In the genomic region with DNA sequence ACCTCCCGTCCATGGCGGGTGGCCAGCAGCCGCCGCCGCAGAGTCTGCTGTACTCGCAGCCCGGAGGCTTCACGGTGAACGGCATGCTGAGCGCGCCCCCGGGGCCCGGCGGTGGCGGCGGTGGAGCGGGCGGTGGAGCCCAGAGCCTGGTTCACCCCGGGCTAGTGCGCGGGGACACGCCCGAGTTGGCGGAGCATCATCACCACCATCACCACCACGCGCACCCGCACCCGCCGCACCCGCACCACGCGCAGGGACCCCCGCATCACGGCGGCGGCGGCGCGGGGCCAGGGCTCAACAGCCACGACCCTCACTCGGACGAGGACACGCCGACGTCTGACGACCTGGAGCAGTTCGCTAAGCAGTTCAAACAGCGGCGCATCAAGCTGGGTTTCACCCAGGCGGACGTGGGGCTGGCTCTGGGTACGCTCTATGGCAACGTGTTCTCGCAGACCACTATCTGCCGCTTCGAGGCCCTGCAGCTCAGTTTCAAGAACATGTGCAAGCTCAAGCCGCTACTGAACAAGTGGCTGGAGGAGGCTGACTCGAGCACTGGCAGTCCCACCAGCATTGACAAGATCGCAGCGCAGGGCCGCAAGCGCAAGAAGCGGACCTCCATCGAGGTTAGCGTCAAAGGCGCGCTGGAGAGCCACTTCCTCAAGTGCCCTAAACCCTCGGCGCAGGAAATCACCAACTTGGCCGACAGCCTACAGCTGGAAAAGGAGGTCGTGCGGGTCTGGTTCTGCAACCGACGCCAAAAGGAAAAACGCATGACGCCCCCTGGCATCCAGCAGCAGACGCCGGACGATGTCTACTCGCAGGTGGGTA, we compare ENCODE assay signal across 7 mouse cellular contexts. TPM values are rescaled to one million over a fixed set of nuclear protein-coding genes. Genes with fewer than 3 reads are reported as not detected.
DNase-seq lines count a peak whose midpoint lies in the region; ATAC-seq and TF ChIP-seq lines count a peak whose summit lies in the region.

No protein-coding gene starts in this region.

- peaks cover 82% of the 10 kb centered on the region for H3K27me3 ChIP-seq in embryonic facial prominence, embryonic 13.5 days
- no peaks in the 10 kb centered on the region for H3K27me3 ChIP-seq in hindbrain, embryonic 16.5 days (replicated peaks; ENCODE audit: control insufficient read depth, insufficient read depth, low read length)
- H3K27me3 ChIP-seq in liver, embryonic 13.5 days = peaks cover 95% of the 10 kb centered on the region
- peaks cover 42% of the 10 kb centered on the region for H3K27me3 ChIP-seq in stomach, postnatal 0 days (ENCODE audit: control insufficient read depth, insufficient read depth, low read length)

- peaks cover 22% of the 10 kb centered on the region for H3K4me1 ChIP-seq in embryonic facial prominence, embryonic 13.5 days
- H3K4me1 ChIP-seq in hindbrain, embryonic 16.5 days (ENCODE audit: control insufficient read depth, insufficient read depth, low read depth, low read length) = 0 out of 2 replicates have a peak, but pooled peaks cover under 1% of the 10 kb centered on the region
- H3K4me1 ChIP-seq in liver, embryonic 13.5 days (replicated peaks) = peaks cover 5% of the 10 kb centered on the region; the same call in 1 of the 2 replicates
- H3K4me1 ChIP-seq in stomach, postnatal 0 days (replicated peaks; ENCODE audit: control insufficient read depth, insufficient read depth) = no peaks in the 10 kb centered on the region; the same call in 1 of the 2 replicates

- peak overlapping the region; percentile 93 for H3K27ac ChIP-seq in embryonic facial prominence, embryonic 13.5 days
- peak overlapping the region; percentile 92 for H3K27ac ChIP-seq in hindbrain, embryonic 16.5 days (ENCODE audit: low read depth, low read length)
- no peak overlapping the region for H3K27ac ChIP-seq in liver, embryonic 13.5 days
- no peak overlapping the region for H3K27ac ChIP-seq in stomach, postnatal 0 days (replicated peaks)

- no peak for TF ChIP-seq EP300 in stomach, postnatal 0 days (optimal IDR thresholded peaks at IDR 0.05)

- no peaks in the 10 kb centered on the region for H3K9me3 ChIP-seq in embryonic facial prominence, embryonic 13.5 days
- no peaks in the 10 kb centered on the region for H3K9me3 ChIP-seq in hindbrain, embryonic 16.5 days (ENCODE audit: control insufficient read depth, low read length)
- H3K9me3 ChIP-seq in liver, embryonic 13.5 days (replicated peaks) = no peaks in the 10 kb centered on the region
- no peaks in the 10 kb centered on the region for H3K9me3 ChIP-seq in stomach, postnatal 0 days (ENCODE audit: control insufficient read depth, low read length)

- H3K4me2 ChIP-seq in embryonic facial prominence, embryonic 13.5 days = peak overlapping the region; percentile 73
- peak overlapping the region; percentile 71 for H3K4me2 ChIP-seq in hindbrain, embryonic 16.5 days (ENCODE audit: low read length)
- H3K4me2 ChIP-seq in liver, embryonic 13.5 days = peak overlapping the region; percentile 57
- peak overlapping the region; percentile 52 for H3K4me2 ChIP-seq in stomach, postnatal 0 days (replicated peaks; ENCODE audit: low read depth)

- WGBS in embryonic facial prominence, embryonic 13.5 days = under 1% methylated on average over 67 of the region's 80 CpGs
- WGBS in hindbrain, embryonic 16.5 days = under 1% methylated on average over 59 of the region's 80 CpGs
- WGBS in liver, embryonic 13.5 days (ENCODE audit: insufficient replicate concordance) = 1% methylated on average over 78 of the region's 80 CpGs
- under 1% methylated on average over 55 of the region's 80 CpGs for WGBS in stomach, postnatal 0 days

- H3K36me3 ChIP-seq in embryonic facial prominence, embryonic 13.5 days = no peaks in the 10 kb centered on the region
- H3K36me3 ChIP-seq in hindbrain, embryonic 16.5 days (ENCODE audit: control insufficient read depth, insufficient read depth, low read length) = no peaks in the 10 kb centered on the region
- H3K36me3 ChIP-seq in liver, embryonic 13.5 days = no peaks in the 10 kb centered on the region
- no peaks in the 10 kb centered on the region for H3K36me3 ChIP-seq in stomach, postnatal 0 days (ENCODE audit: control insufficient read depth, insufficient read depth, low read length)

- ATAC-seq in embryonic facial prominence, embryonic 13.5 days (ENCODE audit: insufficient number of reproducible peaks, insufficient read depth, low FRiP score, low TSS enrichment, low read depth) = no peak
- no peak for ATAC-seq in hindbrain, embryonic 16.5 days
- ATAC-seq in liver, embryonic 13.5 days (ENCODE audit: low read depth) = no peak
- no peak for ATAC-seq in stomach, postnatal 0 days (ENCODE audit: low FRiP score, low TSS enrichment)

- TF ChIP-seq CTCF in stomach, postnatal 0 days (IDR thresholded peaks at IDR 0.05; ENCODE audit: low read depth) = no peak

- DNase-seq in right cerebral cortex, adult 18-20 months = peak; percentile 49
- DNase-seq in right cerebral cortex, postnatal 36 days (ENCODE audit: low spot score in 2 of 2) = no peak
- no peak for DNase-seq in liver, embryonic 13.5 days
- DNase-seq in stomach, postnatal 0 days (ENCODE audit: low spot score) = no peak
- DNase-seq in c-Kit-positive CD71-positive TER-119-positive erythroid progenitor cells, embryonic 14.5 days (ENCODE audit: low spot score) = no peak

- H3K4me3 ChIP-seq in embryonic facial prominence, embryonic 13.5 days = peak overlapping the region; percentile 65
- peak overlapping the region; percentile 54 for H3K4me3 ChIP-seq in hindbrain, embryonic 16.5 days (ENCODE audit: low read length)
- H3K4me3 ChIP-seq in liver, embryonic 13.5 days (replicated peaks) = peak overlapping the region; percentile 40
- peak overlapping the region; percentile 34 for H3K4me3 ChIP-seq in stomach, postnatal 0 days (ENCODE audit: low read depth, low read length)

- peak overlapping the region; percentile 87 for H3K9ac ChIP-seq in embryonic facial prominence, embryonic 13.5 days
- peak overlapping the region; percentile 74 for H3K9ac ChIP-seq in hindbrain, embryonic 16.5 days (ENCODE audit: low read depth, low read length)
- H3K9ac ChIP-seq in liver, embryonic 13.5 days = no peak overlapping the region
- no peak overlapping the region for H3K9ac ChIP-seq in stomach, postnatal 0 days (ENCODE audit: low read length)

RNA-seq across cellular contexts. Expression of a gene that starts 2.4 kb away (rescaled TPM):
- 11.4 and 13.4 TPM in 2 replicates for polyA plus RNA-seq in embryonic facial prominence, embryonic 13.5 days (2015; fragmentation: Nextera tagmentation; extraction: Ambion mirVana)
- 8.4 and 9.5 TPM in 2 replicates for polyA plus RNA-seq in hindbrain, embryonic 16.5 days (2015; fragmentation: Nextera tagmentation; extraction: Ambion mirVana)
- 0.01 TPM in 1 of 2 replicates, not detected in the other for polyA plus RNA-seq in liver, embryonic 13.5 days (2015; fragmentation: Nextera tagmentation; extraction: Ambion mirVana)
- 0.02 TPM in 1 of 2 replicates, not detected in the other for polyA plus RNA-seq in stomach, postnatal 0 days (2015; fragmentation: Nextera tagmentation; extraction: Ambion mirVana)

Comparison
In these comparisons a context has a peak if more than half of its experiments do, and no peak if none do; other contexts are left out.
1. H3K27ac ChIP-seq: peak in embryonic facial prominence, embryonic 13.5 days (single experiment) and hindbrain, embryonic 16.5 days (single experiment); none in liver, embryonic 13.5 days (single experiment) and stomach, postnatal 0 days (single experiment).
2. H3K9ac ChIP-seq: peak in embryonic facial prominence, embryonic 13.5 days (single experiment) and hindbrain, embryonic 16.5 days (single experiment); none in liver, embryonic 13.5 days (single experiment) and stomach, postnatal 0 days (single experiment).
3. Peak in every context shown above with its lines, with median percentiles within 50 percentile points of each other: H3K4me2 ChIP-seq and H3K4me3 ChIP-seq.